Mouse (Mus musculus) left cerebral cortex, adult 18-20 months (tissue): ENCODE data around the gene Cd164l2. TPM values are rescaled to one million over a fixed set of nuclear protein-coding genes. Genes with fewer than 3 reads are reported as not detected.

Experiments used
- DNase-seq, 2 experiments: peaks; one replicate each; pipeline ENCODE4 v3.0.0; 2021 to 2022; ENCODE audit warnings: low spot score in 2 of 2, mixed read lengths in 1 of 2
- long read RNA-seq, 2 experiments: library from polyadenylated mRNA; stranded (forward); transcript quantifications; one replicate each; pipeline ENCODE4 v2.0.0; 2021
- total RNA-seq, 2 experiments: library from RNA; stranded (reverse); gene quantifications; 2 replicates each; pipeline ENCODE4 v1.2.3; 2021

Gene Cd164l2
- total RNA-seq: 1 to 10 TPM; 4.6 to 5.1 TPM
- long read RNA-seq, experiment 1, partial matches to known transcripts: 0 of 5 reads
- long read RNA-seq, experiment 1, other reads (novel, unspliced or antisense): 5 of 5 reads
- long read RNA-seq, experiment 2, partial matches to known transcripts: 2 of 11 reads
- long read RNA-seq, experiment 2, other reads (novel, unspliced or antisense): 9 of 11 reads

GRCm38 (mm10) chr4:133211751-133212561 is at the start of gene Cd164l2, which contains the start of gene Gpr3:
Gene Cd164l2 (plus strand): TSS chr4:133212131.
Gene Gpr3 (minus strand): TSS chr4:133212536.
- DNase-seq: peak in 1 of 2 experiments; percentile 30

- DNase-seq: no peak
Observed at GRCm38 (mm10) chr4:133162196-133162595, 49.7 kb upstream of the Cd164l2 start.

- no peak for DNase-seq
Observed at GRCm38 (mm10) chr4:133166773-133167172, 45.2 kb upstream of the Cd164l2 start.

- DNase-seq: no peak
Observed at GRCm38 (mm10) chr4:133169237-133170055, 42.5 kb upstream of the Cd164l2 start.

- no peak for DNase-seq
Observed at GRCm38 (mm10) chr4:133170056-133170524, 41.8 kb upstream of the Cd164l2 start.

GRCm38 (mm10) chr4:133170616-133171015 is 41.3 kb upstream of the Cd164l2 start:
- no peak for DNase-seq

- DNase-seq: no peak
Observed at GRCm38 (mm10) chr4:133172451-133172850, 39.5 kb upstream of the Cd164l2 start.

- no peak for DNase-seq
Observed at GRCm38 (mm10) chr4:133174361-133174760, 37.6 kb upstream of the Cd164l2 start.

GRCm38 (mm10) chr4:133175274-133175673 is 36.7 kb upstream of the Cd164l2 start:
- no peak for DNase-seq

GRCm38 (mm10) chr4:133175998-133176760 is 35.8 kb upstream of the Cd164l2 start:
- no peak for DNase-seq

- peak in 1 of 2 experiments; percentile 24 for DNase-seq
Observed at GRCm38 (mm10) chr4:133176761-133177403, 35.0 kb upstream of the Cd164l2 start.

- no peak for DNase-seq
Observed at GRCm38 (mm10) chr4:133178305-133178704, 33.6 kb upstream of the Cd164l2 start.

- DNase-seq: no peak
Observed at GRCm38 (mm10) chr4:133179258-133179657, 32.7 kb upstream of the Cd164l2 start.

- DNase-seq: no peak
Observed at GRCm38 (mm10) chr4:133182439-133183033, 29.4 kb upstream of the Cd164l2 start.

- no peak for DNase-seq
Observed at GRCm38 (mm10) chr4:133184031-133184897, 27.7 kb upstream of the Cd164l2 start.

GRCm38 (mm10) chr4:133184898-133185665 is 26.8 kb upstream of the Cd164l2 start:
- DNase-seq: no peak

- no peak for DNase-seq
Observed at GRCm38 (mm10) chr4:133185893-133186292, 26.0 kb upstream of the Cd164l2 start.

- DNase-seq: no peak
Observed at GRCm38 (mm10) chr4:133186856-133187255, 25.1 kb upstream of the Cd164l2 start.
